Mouse (Mus musculus) forebrain, embryonic 14.5 days (tissue): ENCODE data around the gene AI467606. TPM values are rescaled to one million over a fixed set of nuclear protein-coding genes. Genes with fewer than 3 reads are reported as not detected.

Source experiments
- ATAC-seq: fragments of 200-750 bp; cut with Nextera tagmentation; 2 replicates; pipeline ENCODE4 v1.8.0; 2017; ENCODE audit warnings: mild to moderate bottlenecking, moderate library complexity
- DNase-seq: peaks from one replicate; pipeline ENCODE4 v3.0.0-alpha.2; 2015; ENCODE audit warnings: low spot score
- H3K27ac ChIP-seq: fragments of 300-500 bp; sonication (generic); 2 replicates; pipeline ENCODE4 v1.5.1; 2014; ENCODE audit warnings: low read depth, mild to moderate bottlenecking, control low read depth, low read length, moderate library complexity
- H3K27me3 ChIP-seq: fragments of 300-500 bp; sonication (generic); replicated peaks from 2 replicates; pipeline ENCODE4 v1.6.1; 2014; ENCODE audit warnings: low read length, control low read depth, mixed read lengths; ENCODE audit not compliant: control insufficient read depth, insufficient read depth
- H3K36me3 ChIP-seq: fragments of 300-500 bp; sonication (generic); 2 replicates; pipeline ENCODE4 v1.6.1; 2014; ENCODE audit warnings: low read length, control low read depth; ENCODE audit not compliant: control insufficient read depth, insufficient read depth
- H3K4me1 ChIP-seq: fragments of 300-500 bp; sonication (generic); 2 replicates; pipeline ENCODE4 v1.6.1; 2014; ENCODE audit warnings: antibody characterized with exemption, low read length, control low read depth; ENCODE audit not compliant: control insufficient read depth, insufficient read depth
- H3K4me2 ChIP-seq: fragments of 300-500 bp; sonication (generic); 2 replicates; pipeline ENCODE4 v1.6.1; 2014; ENCODE audit warnings: mild to moderate bottlenecking, control low read depth, low read length
- H3K4me3 ChIP-seq: fragments of 300-500 bp; sonication (generic); 2 replicates; pipeline ENCODE4 v1.5.1; 2014; ENCODE audit warnings: low read depth, low read length, control low read depth
- H3K9ac ChIP-seq: fragments of 300-500 bp; sonication (generic); 2 replicates; pipeline ENCODE4 v1.6.1; 2014; ENCODE audit warnings: mild to moderate bottlenecking, low read length, control low read depth, moderate library complexity
- H3K9me3 ChIP-seq: fragments of 300-500 bp; sonication (generic); replicated peaks from 2 replicates; pipeline ENCODE4 v1.6.1; 2016; ENCODE audit warnings: low read length, control low read depth, mixed read lengths; ENCODE audit not compliant: control insufficient read depth
- WGBS: fragments of 180-500 bp; shearing (Covaris S2); extraction: QIAGEN DNeasy Blood & Tissue Kit; methylation state at CpG from one replicate; pipeline ENCODE4 v1.1.7; 2014; 5-methylcytosine and 5-hydroxymethylcytosine counted together
- microRNA-seq: library from miRNA; unstranded; fragments of <30 nt; microRNA quantifications from one replicate; pipeline ENCODE4, GENCODE M21; 2016
- polyA plus RNA-seq: library from polyadenylated mRNA; unstranded; fragments of >200 nt; fragmentation: Nextera tagmentation; extraction: Ambion mirVana; gene quantifications from 2 replicates; pipeline ENCODE4 v1.2.1, GENCODE M21; 2014

AI467606 gene
- polyA plus RNA-seq, 1 experiment from 2014 or later: 1.5 TPM

- no peaks in the 10 kb centered on the region for H3K36me3 ChIP-seq
- no peak overlapping the region for H3K4me2 ChIP-seq
- no peak for DNase-seq
- H3K4me3 ChIP-seq: no peak overlapping the region
- no peaks in the 10 kb centered on the region for H3K9me3 ChIP-seq
- H3K4me1 ChIP-seq: no peaks in the 10 kb centered on the region
- WGBS: 90% methylated on average over 4 of the region's 4 CpGs
- no peak overlapping the region for H3K27ac ChIP-seq
- no peaks in the 10 kb centered on the region for H3K27me3 ChIP-seq
- no peak for ATAC-seq
- H3K9ac ChIP-seq: no peak overlapping the region
These were observed 51.5 kb downstream of the AI467606 start for GRCm38 (mm10) chr7:127142666-127143065.

Small RNA genes within 50 kb of the gene (microRNA-seq; reads per million reads assigned to microRNA genes)
- not detected for gene Gm44343

Other genes starting within 250 kb of the AI467606 start
- gene Doc2a, start 243.9 kb upstream of the AI467606 start, polyA plus RNA-seq: 4.9 and 6.7 TPM in 2 replicates
- gene Hirip3, start 229.4 kb upstream of the AI467606 start, polyA plus RNA-seq: 12.0 and 13.7 TPM in 2 replicates
- gene Ino80e, start 229.0 kb upstream of the AI467606 start, polyA plus RNA-seq: 91.3 and 104 TPM in 2 replicates
- gene Taok2, start 206.7 kb upstream of the AI467606 start, polyA plus RNA-seq: 25.9 and 31.0 TPM in 2 replicates
- 34.3 and 44.9 TPM in 2 replicates for gene Tmem219, start 168.4 kb upstream of the AI467606 start, polyA plus RNA-seq
- gene Kctd13, start 162.5 kb upstream of the AI467606 start, polyA plus RNA-seq: 69.3 and 89.2 TPM in 2 replicates
- 4.4 and 6.0 TPM in 2 replicates for gene Asphd1, start 141.8 kb upstream of the AI467606 start, polyA plus RNA-seq
- gene Sez6l2, start 140.8 kb upstream of the AI467606 start, polyA plus RNA-seq: 33.8 and 34.6 TPM in 2 replicates
- gene Cdipt, start 115.4 kb upstream of the AI467606 start, polyA plus RNA-seq: 92.4 and 96.0 TPM in 2 replicates
- gene Cdiptos, start 115.3 kb upstream of the AI467606 start, polyA plus RNA-seq: 0.51 and 1.0 TPM in 2 replicates
- 1.8 and 2.7 TPM in 2 replicates for gene Mvp, start 76.7 kb upstream of the AI467606 start, polyA plus RNA-seq
- 0.34 and 0.74 TPM in 2 replicates for gene Pagr1b, start 74.9 kb upstream of the AI467606 start, polyA plus RNA-seq
- 22.3 and 25.1 TPM in 2 replicates for gene Pagr1a, start 74.0 kb upstream of the AI467606 start, polyA plus RNA-seq
- 65.0 and 68.5 TPM in 2 replicates for gene Gm42742, start 70.3 kb upstream of the AI467606 start, polyA plus RNA-seq
- gene Prrt2, start 70.1 kb upstream of the AI467606 start, polyA plus RNA-seq: 13.7 and 20.1 TPM in 2 replicates
- 53.1 and 54.1 TPM in 2 replicates for gene Maz, start 64.3 kb upstream of the AI467606 start, polyA plus RNA-seq
- gene Kif22, start 48.9 kb upstream of the AI467606 start, polyA plus RNA-seq: 75.9 and 91.8 TPM in 2 replicates
- not detected in 2 replicates for gene Zg16, start 4.0 kb upstream of the AI467606 start, polyA plus RNA-seq
- gene Qprt, start 30.9 kb downstream of the AI467606 start, polyA plus RNA-seq: 0.66 and 0.91 TPM in 2 replicates
- gene Spn, start 46.5 kb downstream of the AI467606 start, polyA plus RNA-seq: not detected in 2 replicates
- 73.6 and 78.6 TPM in 2 replicates for gene Cd2bp2, start 104.7 kb downstream of the AI467606 start, polyA plus RNA-seq
- 13.6 and 13.7 TPM in 2 replicates for gene Tbc1d10b, start 117.1 kb downstream of the AI467606 start, polyA plus RNA-seq
- 4.6 and 5.3 TPM in 2 replicates for gene Mylpf, start 117.5 kb downstream of the AI467606 start, polyA plus RNA-seq
- 29.4 and 36.7 TPM in 2 replicates for gene Zfp553, start 141.7 kb downstream of the AI467606 start, polyA plus RNA-seq
- 11.3 and 15.1 TPM in 2 replicates for gene Sept1, start 141.8 kb downstream of the AI467606 start, polyA plus RNA-seq
- 53.2 and 57.4 TPM in 2 replicates for gene Zfp771, start 152.9 kb downstream of the AI467606 start, polyA plus RNA-seq
- gene Dctpp1, start 169.3 kb downstream of the AI467606 start, polyA plus RNA-seq: 169 and 219 TPM in 2 replicates
- 59.4 and 62.5 TPM in 2 replicates for gene Sephs2, start 182.7 kb downstream of the AI467606 start, polyA plus RNA-seq
- 0.17 and 0.23 TPM in 2 replicates for gene Itgal, start 204.9 kb downstream of the AI467606 start, polyA plus RNA-seq